Comparison of ENCODE assay signal across 8 mouse cellular contexts in the genomic region with DNA sequence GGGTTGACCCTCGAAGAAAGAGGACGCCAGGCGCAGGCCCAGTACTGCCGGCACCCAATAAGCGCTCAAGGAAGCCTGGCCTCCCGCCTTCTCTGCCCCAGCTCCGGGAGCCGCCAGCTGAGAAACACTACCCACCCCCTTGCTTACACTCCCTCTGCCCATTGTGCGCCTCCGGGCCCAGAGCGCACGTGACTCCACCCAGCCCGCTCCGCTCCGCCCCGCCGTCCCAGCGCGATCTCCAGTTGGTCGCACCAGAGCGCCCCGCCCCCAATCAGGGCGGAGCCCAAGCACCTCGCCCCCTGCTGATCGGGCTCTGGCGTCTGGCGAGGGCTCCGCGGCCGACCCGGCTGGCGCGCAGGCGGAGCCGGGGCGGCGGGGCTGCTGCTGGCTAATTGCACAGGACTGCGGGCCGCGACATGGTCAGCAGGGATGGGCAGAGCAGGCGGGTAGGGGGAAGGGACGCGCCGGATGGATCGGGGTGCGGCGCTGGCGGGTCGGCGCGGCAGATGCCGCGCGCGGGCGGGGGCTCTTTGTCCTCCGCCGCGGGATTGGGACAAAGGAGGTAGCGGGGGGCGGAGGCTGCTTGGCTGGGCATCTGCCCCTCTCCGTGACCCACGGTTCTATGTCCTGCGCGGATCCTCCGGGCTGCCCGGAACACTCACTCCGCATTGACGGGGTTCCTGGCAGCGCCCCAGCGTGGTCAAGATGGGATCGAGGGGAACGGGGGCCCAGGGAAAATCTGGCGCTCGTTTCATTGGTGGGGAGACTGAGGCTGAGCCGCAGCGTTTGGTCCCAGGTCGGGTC. TPM values are rescaled to one million over a fixed set of nuclear protein-coding genes. Genes with fewer than 3 reads are reported as not detected.
DNase-seq lines count a peak whose midpoint lies in the region; ATAC-seq lines count a peak whose summit lies in the region.

A gene (minus strand): TSS at position 129 of the 804 bp plus-strand sequence.

- no peaks in the 10 kb centered on the region for H3K9me3 ChIP-seq in hindbrain, embryonic 14.5 days (ENCODE audit: control insufficient read depth, low read length)

- H3K4me1 ChIP-seq in hindbrain, embryonic 14.5 days (replicated peaks; ENCODE audit: control insufficient read depth, insufficient read depth, low read length): peaks cover 49% of the 10 kb centered on the region

- peak within 1 kb of the TSS; percentile 99 for H3K9ac ChIP-seq in hindbrain, embryonic 14.5 days

- peak within 1 kb of the TSS; percentile 99 for H3K27ac ChIP-seq in hindbrain, embryonic 14.5 days

- no peaks in the 10 kb centered on the region for H3K27me3 ChIP-seq in hindbrain, embryonic 14.5 days (ENCODE audit: control insufficient read depth, insufficient read depth, low read length)

- peak within 1 kb of the TSS; percentile 93 for H3K4me3 ChIP-seq in hindbrain, embryonic 14.5 days (replicated peaks; ENCODE audit: low read length)

- peak; percentile 98 for ATAC-seq in hindbrain, embryonic 14.5 days (ENCODE audit: low FRiP score)

- H3K36me3 ChIP-seq in hindbrain, embryonic 14.5 days (replicated peaks; ENCODE audit: control insufficient read depth, insufficient read depth): 0 out of 2 replicates have a peak, but pooled peaks cover 4% of the 10 kb centered on the region

- peak within 1 kb of the TSS; percentile 89 for H3K4me2 ChIP-seq in hindbrain, embryonic 14.5 days (replicated peaks)

- peak; percentile 96 for DNase-seq in R1 (ENCODE audit: low read depth, low spot score)
- peak; percentile 97 to 99 for DNase-seq in cerebellum, postnatal 25 days
- DNase-seq in frontal cortex, postnatal 25 days (ENCODE audit: low spot score in 2 of 2): peak; percentile 89 to 93
- peak; percentile 99 for DNase-seq in hindbrain, embryonic 14.5 days (ENCODE audit: low spot score)
- peak; percentile 96 to 97 for DNase-seq in layer of hippocampus, postnatal 36 days
- DNase-seq in lung, postnatal 36 days: peak; percentile 99
- peak; percentile 99 for DNase-seq in retina, postnatal 1 day
- DNase-seq in urinary bladder, adult 18-20 months (ENCODE audit: low spot score in 2 of 2): peak; percentile 87 to 96

- WGBS in hindbrain, embryonic 14.5 days: 1% methylated on average over 72 of the region's 78 CpGs

RNA-seq across cellular contexts. Expression of the gene that starts here (rescaled TPM):
- 23.9 and 27.2 TPM in 2 replicates for polyA plus RNA-seq in hindbrain, embryonic 14.5 days (2014; fragmentation: Nextera tagmentation; extraction: Ambion mirVana)
- 10 to 100 TPM; 18.4 to 19.9 TPM for total RNA-seq in layer of hippocampus, postnatal 36 days (2021)

Comparison
In these comparisons a context has a peak if more than half of its experiments do, and no peak if none do; other contexts are left out.
1. Peak in every context shown above with its lines: DNase-seq, ATAC-seq, H3K4me3 ChIP-seq and H3K27ac ChIP-seq.